Mouse (Mus musculus): Measurements from ENCODE around the gene Ptpn6.

- no peak for TF ChIP-seq CTCF (conservative IDR thresholded peaks at IDR 0.05; ENCODE audit: insufficient read depth, insufficient read length, low read depth, low read length)
- TF ChIP-seq POLR2A (IDR thresholded peaks at IDR 0.05; ENCODE audit: low read depth, low read length), result no peak
Observed at GRCm38 (mm10) chr6:124693243-124693981, 45.1 kb downstream of the Ptpn6 start.

All from kidney, adult 2 months (tissue).